Mouse (Mus musculus) brain, embryonic 14.5 days (tissue): ENCODE data around the gene Magi2.

ENCODE experiments used
- CTCF ChIP-seq: fragments of 200-500 bp; IDR thresholded peaks from 2 replicates; pipeline ENCODE4 v1.5.1; 2012; ENCODE audit warnings: inconsistent platforms, mild to moderate bottlenecking, moderate library complexity, borderline replicate concordance; ENCODE audit not compliant: insufficient read depth, insufficient read length; ENCODE audit errors: extremely low read depth
- POLR2A ChIP-seq: fragments of 200-500 bp; IDR thresholded peaks from 2 replicates; pipeline ENCODE4 v1.6.1; 2012; ENCODE audit warnings: mild to moderate bottlenecking, inconsistent platforms, borderline replicate concordance; ENCODE audit not compliant: poor library complexity, insufficient read depth, insufficient read length, severe bottlenecking; ENCODE audit errors: extremely low read depth

DNA sequence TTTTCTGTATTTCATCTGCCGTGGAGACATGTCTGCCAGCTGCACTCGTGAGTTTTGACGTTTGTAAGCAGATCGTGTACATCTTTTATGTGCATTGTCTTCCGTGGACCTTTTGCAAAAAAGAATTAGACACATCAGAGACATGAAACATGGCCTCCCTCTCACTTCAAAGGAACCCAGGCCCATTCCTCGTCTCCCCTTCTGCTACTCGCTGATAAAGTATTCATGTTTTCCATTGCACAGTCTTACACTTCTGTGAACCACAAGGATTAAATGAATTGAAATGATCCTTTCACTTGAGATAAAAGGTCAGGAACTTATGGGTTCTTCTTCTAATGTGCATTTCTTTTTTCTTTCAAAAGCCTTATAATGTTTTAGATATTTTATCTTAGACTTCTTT lies 783.4 kb downstream of the Magi2 start:
- TF ChIP-seq POLR2A, result no peak
- TF ChIP-seq CTCF, result no peak
